Mouse (Mus musculus) CH12.LX (cell line): ENCODE results near the gene Ccdc157. TPM values are rescaled to one million over a fixed set of nuclear protein-coding genes. Genes with fewer than 3 reads are reported as not detected.

Experiments
- DNase-seq: peaks from one replicate; pipeline ENCODE4 v3.0.0-alpha.2; 2013; ENCODE audit errors: extremely low read depth
- H3K27ac ChIP-seq: 2 replicates; pipeline ENCODE4 v1.5.1; 2012; ENCODE audit warnings: low read depth, mild to moderate bottlenecking, control low read depth, moderate library complexity; ENCODE audit not compliant: insufficient read depth
- H3K27me3 ChIP-seq: replicated peaks from 2 replicates; pipeline ENCODE3; 2012; ENCODE audit warnings: inconsistent platforms
- H3K36me3 ChIP-seq, 2 experiments: replicated peaks in 1 of 2; 2 replicates each; pipeline versions ENCODE3 to v1.6.1; 2012; ENCODE audit warnings: inconsistent platforms in 1 of 2, low read length in 1 of 2, mild to moderate bottlenecking in 1 of 2, mixed read lengths in 1 of 2, moderate library complexity in 1 of 2; ENCODE audit not compliant: control insufficient read depth in 1 of 2, insufficient read depth in 1 of 2
- H3K4me1 ChIP-seq, 2 experiments: 2 replicates each; pipeline ENCODE4 v1.6.1; 2012; ENCODE audit warnings: inconsistent platforms in 1 of 2, moderate library complexity in 1 of 2; ENCODE audit not compliant: insufficient read depth in 2 of 2, control insufficient read depth in 1 of 2
- H3K4me2 ChIP-seq: 2 replicates; pipeline ENCODE4 v1.6.1; 2012; ENCODE audit warnings: low read depth, mild to moderate bottlenecking, control low read depth; ENCODE audit not compliant: poor library complexity, insufficient read depth, severe bottlenecking
- H3K4me3 ChIP-seq, 3 experiments: fragments of 150-350 bp in 1 of 3; sonication (generic) in 1 of 3; replicated peaks in 1 of 3; 2 replicates each; pipeline versions ENCODE3 to v1.5.1; 2011 to 2012; ENCODE audit warnings: low read depth in 2 of 3, low read length in 2 of 3, mild to moderate bottlenecking in 2 of 3, moderate library complexity in 2 of 3, control low read depth in 1 of 3, improper control_type of control experiment in 1 of 3, inconsistent platforms in 1 of 3, mixed read lengths in 1 of 3; ENCODE audit not compliant: poor library complexity in 1 of 3
- H3K79me2 ChIP-seq: replicated peaks from 2 replicates; pipeline ENCODE4 v1.6.1; 2012; ENCODE audit warnings: mild to moderate bottlenecking, moderate library complexity; ENCODE audit not compliant: control insufficient read depth, poor library complexity, insufficient read depth, severe bottlenecking; ENCODE audit errors: extremely low read depth
- H3K9ac ChIP-seq: 2 replicates; pipeline ENCODE4 v1.6.1; 2012; ENCODE audit warnings: low read depth, mild to moderate bottlenecking, control low read depth, moderate library complexity; ENCODE audit not compliant: insufficient read depth
- H3K9me3 ChIP-seq: replicated peaks from 2 replicates; pipeline ENCODE3; 2012; ENCODE audit warnings: low read length, inconsistent platforms, mixed read lengths
- BHLHE40 ChIP-seq: IDR thresholded peaks from 2 replicates; pipeline ENCODE4 v1.6.1; 2011; ENCODE audit warnings: mild to moderate bottlenecking, low read depth, low read length, improper control_type of control experiment
- CTCF ChIP-seq, 2 experiments: IDR thresholded peaks in 1 of 2; conservative IDR thresholded peaks in 1 of 2; 2 replicates each; pipeline ENCODE4 v1.5.1; 2011 to 2012; ENCODE audit warnings: low read depth in 2 of 2, low read length in 2 of 2, improper control_type of control experiment in 1 of 2, inconsistent platforms in 1 of 2, mild to moderate bottlenecking in 1 of 2, moderate library complexity in 1 of 2
- EP300 ChIP-seq: IDR thresholded peaks from 2 replicates; pipeline ENCODE4 v1.6.1; 2011; ENCODE audit warnings: low read length, improper control_type of control experiment
- ETS1 ChIP-seq: conservative IDR thresholded peaks from 2 replicates; pipeline ENCODE4 v1.6.1; 2012; ENCODE audit warnings: low read depth, mild to moderate bottlenecking, inconsistent platforms, low read length, improper control_type of control experiment, moderate library complexity
- KAT2A ChIP-seq: IDR thresholded peaks from 2 replicates; pipeline ENCODE4 v1.6.1; 2012; ENCODE audit warnings: low read length, improper control_type of control experiment, inconsistent platforms; ENCODE audit not compliant: insufficient replicate concordance
- MAZ ChIP-seq: IDR thresholded peaks from 2 replicates; pipeline ENCODE4 v1.6.1; 2012; ENCODE audit warnings: low read depth, mild to moderate bottlenecking, inconsistent platforms, low read length, improper control_type of control experiment, moderate library complexity
- MEF2A ChIP-seq: IDR thresholded peaks from 2 replicates; pipeline ENCODE4 v1.6.1; 2014; ENCODE audit warnings: low read depth, mild to moderate bottlenecking, inconsistent platforms, low read length, improper control_type of control experiment, borderline replicate concordance
- MXI1 ChIP-seq: IDR thresholded peaks from 2 replicates; pipeline ENCODE4 v1.6.1; 2011; ENCODE audit warnings: mild to moderate bottlenecking, low read depth, low read length, improper control_type of control experiment
- NRF1 ChIP-seq: IDR thresholded peaks from 2 replicates; pipeline ENCODE4 v1.6.1; 2014; ENCODE audit warnings: low read depth, mild to moderate bottlenecking, inconsistent platforms, low read length, improper control_type of control experiment, moderate library complexity
- PAX5 ChIP-seq: IDR thresholded peaks from 2 replicates; pipeline ENCODE4 v1.6.1; 2012; ENCODE audit warnings: low read length, inconsistent platforms, mixed read lengths
- POLR2AphosphoS2 ChIP-seq: IDR thresholded peaks from 2 replicates; pipeline ENCODE4 v1.6.1; 2011; ENCODE audit warnings: low read depth, low read length, improper control_type of control experiment
- RCOR1 ChIP-seq: conservative IDR thresholded peaks from 2 replicates; pipeline ENCODE4 v1.6.1; 2012; ENCODE audit warnings: low read depth, mild to moderate bottlenecking, inconsistent platforms, low read length, improper control_type of control experiment
- SIN3A ChIP-seq: IDR thresholded peaks from 2 replicates; pipeline ENCODE4 v1.6.1; 2012; ENCODE audit warnings: low read length, improper control_type of control experiment, inconsistent platforms
- SMC3 ChIP-seq: IDR thresholded peaks from 2 replicates; pipeline ENCODE4 v1.6.1; 2011; ENCODE audit warnings: low read depth, low read length, improper control_type of control experiment
- USF1 ChIP-seq: IDR thresholded peaks from 2 replicates; pipeline ENCODE4 v1.6.1; 2014; ENCODE audit warnings: low read depth, mild to moderate bottlenecking, inconsistent platforms, low read length, improper control_type of control experiment
- ZC3H11A ChIP-seq: IDR thresholded peaks from 2 replicates; pipeline ENCODE4 v1.6.1; 2012; ENCODE audit warnings: low read depth, mild to moderate bottlenecking, inconsistent platforms, low read length, improper control_type of control experiment
- ZKSCAN1 ChIP-seq: IDR thresholded peaks from 2 replicates; pipeline ENCODE4 v1.6.1; 2012; ENCODE audit warnings: low read depth, inconsistent platforms, low read length, improper control_type of control experiment, borderline replicate concordance
- ZNF384 ChIP-seq: IDR thresholded peaks from 2 replicates; pipeline ENCODE4 v1.6.1; 2012; ENCODE audit warnings: low read depth, low read length, improper control_type of control experiment, inconsistent platforms
- dilution Hi-C: fragments of 300-500 bp; cut with MboI; formaldehyde crosslinking; loops from 2 replicates; pipeline ENCODE4 v1.14.3; 2020; ENCODE audit warnings: low sequenced_read_pairs; ENCODE audit not compliant: extremely low pct_unique_long_range_greater_than_20kb, extremely low pct_ligation_motif_present
- in situ Hi-C: fragments of 300-500 bp; cut with MboI; formaldehyde crosslinking; loops from 3 replicates; pipeline ENCODE4 v1.14.3; 2019; ENCODE audit warnings: low sequenced_read_pairs, low pct_ligation_motif_present, low pct_unique_long_range_greater_than_20kb, mixed read lengths
- polyA plus RNA-seq: library from polyadenylated mRNA; unstranded; fragments of >175 nt; gene quantifications from 2 replicates; pipeline ENCODE4 v1.2.1, GENCODE M21; 2012; ENCODE audit warnings: low read depth; ENCODE audit not compliant: insufficient read length
- total RNA-seq, 2 experiments: library from RNA; depleted of rRNA; stranded (reverse); fragments of 300-350 nt in 1 of 2; fragments of >200 nt in 1 of 2; gene quantifications; 2 replicates each; pipeline ENCODE4 v1.2.3; 2012 to 2014

Gene Ccdc157
- total and polyA plus RNA-seq, 3 experiments, result 2.3 to 4.4 (median 4.0) TPM

- no peaks in the 10 kb centered on the region for H3K79me2 ChIP-seq
- H3K4me2 ChIP-seq, result no peak overlapping the region
- TF ChIP-seq NRF1, result no peak
- no peak for TF ChIP-seq PAX5
- TF ChIP-seq ZNF384, result no peak
- H3K36me3 ChIP-seq, result peaks cover 15 to 72% of the 10 kb centered on the region in 2 experiments
- H3K9me3 ChIP-seq, result no peaks in the 10 kb centered on the region
- H3K27me3 ChIP-seq, result no peaks in the 10 kb centered on the region
- dilution Hi-C loops (no loop called here), in situ Hi-C loops (no loop called here)
- no peak overlapping the region for H3K4me3 ChIP-seq
- no peak overlapping the region for H3K27ac ChIP-seq
- H3K4me1 ChIP-seq, result peaks cover 5 to 17% of the 10 kb centered on the region in 2 experiments
- H3K9ac ChIP-seq, result no peak overlapping the region
- no peak for DNase-seq
Measured at GRCm38 (mm10) chr11:4118081-4118921, 41.8 kb downstream of the Ccdc157 start.

GRCm38 (mm10) chr11:4117372-4118071 is 42.6 kb downstream of the Ccdc157 start:
- dilution Hi-C loops, result no loop called here
- TF ChIP-seq MXI1, result no peak
- TF ChIP-seq ZC3H11A, result no peak
- no peak for TF ChIP-seq USF1
- TF ChIP-seq ZKSCAN1, result no peak
- TF ChIP-seq PAX5, result no peak
- no peak for TF ChIP-seq POLR2AphosphoS2
- no peak for TF ChIP-seq MAZ
- no peak for TF ChIP-seq KAT2A
- TF ChIP-seq MEF2A, result no peak
- no peak for TF ChIP-seq BHLHE40
- no peak for TF ChIP-seq SIN3A
- no peak for TF ChIP-seq CTCF (conservative IDR thresholded peaks at IDR 0.05 in 1 of 2, IDR thresholded peaks at IDR 0.05 in 1 of 2; ENCODE audit: low read depth in 2 of 2, low read length in 2 of 2)
- TF ChIP-seq SMC3, result no peak
- no peak for TF ChIP-seq RCOR1
- TF ChIP-seq EP300, result no peak
- TF ChIP-seq ETS1, result no peak
- in situ Hi-C loops, result no loop called here
- no peaks in the 10 kb centered on the region for H3K9me3 ChIP-seq
- H3K4me2 ChIP-seq, result no peak overlapping the region
- H3K9ac ChIP-seq, result no peak overlapping the region
- no peaks in the 10 kb centered on the region for H3K79me2 ChIP-seq
- DNase-seq, result no peak
- H3K36me3 ChIP-seq, result peaks cover 18 to 79% of the 10 kb centered on the region in 2 experiments
- no peak overlapping the region for H3K27ac ChIP-seq
- peaks cover 5 to 17% of the 10 kb centered on the region in 2 experiments for H3K4me1 ChIP-seq
- H3K4me3 ChIP-seq, result no peak overlapping the region
- H3K27me3 ChIP-seq, result no peaks in the 10 kb centered on the region
